Mouse (Mus musculus) limb, embryonic 10.5 days (tissue): ENCODE measurements around the gene Mrpl18. TPM values are rescaled to one million over a fixed set of nuclear protein-coding genes. Genes with fewer than 3 reads are reported as not detected.
"Not testable (repeated sequence)": the region's sequence is repeated elsewhere in the genome, so short reads cannot be mapped to it uniquely, and the experiment has no call there.

ENCODE experiments used
- DNase-seq: peaks from one replicate; pipeline ENCODE4 v3.0.0-alpha.2; 2017; ENCODE audit warnings: low spot score
- H3K27ac ChIP-seq: fragments of 300-500 bp; sonication (generic); 2 replicates; pipeline ENCODE4 v1.5.1; 2016; ENCODE audit warnings: mild to moderate bottlenecking
- H3K27me3 ChIP-seq: fragments of 300-500 bp; sonication (generic); 2 replicates; pipeline ENCODE4 v1.6.1; 2016; ENCODE audit warnings: low read depth, mild to moderate bottlenecking; ENCODE audit not compliant: poor library complexity, severe bottlenecking
- H3K36me3 ChIP-seq: fragments of 300-500 bp; sonication (generic); 2 replicates; pipeline ENCODE4 v1.6.1; 2016; ENCODE audit warnings: mild to moderate bottlenecking, moderate library complexity
- H3K4me1 ChIP-seq: fragments of 300-500 bp; sonication (generic); 2 replicates; pipeline ENCODE4 v1.6.1; 2016
- H3K4me3 ChIP-seq: fragments of 300-500 bp; sonication (generic); 2 replicates; pipeline ENCODE4 v1.5.1; 2016; ENCODE audit warnings: mild to moderate bottlenecking, moderate library complexity
- H3K9me3 ChIP-seq: fragments of 300-500 bp; sonication (generic); replicated peaks from 2 replicates; pipeline ENCODE4 v1.6.1; 2016; ENCODE audit warnings: mild to moderate bottlenecking
- WGBS: fragments of 180-500 bp; shearing (Covaris S2); methylation state at CpG from one replicate; pipeline ENCODE4 v1.1.7; 2016; 5-methylcytosine and 5-hydroxymethylcytosine counted together
- polyA plus RNA-seq: library from polyadenylated mRNA; unstranded; fragments of >200 nt; fragmentation: Nextera tagmentation; extraction: Ambion mirVana; gene quantifications from 2 replicates; pipeline ENCODE4 v1.2.1, GENCODE M21; 2016

Gene Mrpl18
- polyA plus RNA-seq, 1 experiment from 2014 or later: 200 TPM

DNA sequence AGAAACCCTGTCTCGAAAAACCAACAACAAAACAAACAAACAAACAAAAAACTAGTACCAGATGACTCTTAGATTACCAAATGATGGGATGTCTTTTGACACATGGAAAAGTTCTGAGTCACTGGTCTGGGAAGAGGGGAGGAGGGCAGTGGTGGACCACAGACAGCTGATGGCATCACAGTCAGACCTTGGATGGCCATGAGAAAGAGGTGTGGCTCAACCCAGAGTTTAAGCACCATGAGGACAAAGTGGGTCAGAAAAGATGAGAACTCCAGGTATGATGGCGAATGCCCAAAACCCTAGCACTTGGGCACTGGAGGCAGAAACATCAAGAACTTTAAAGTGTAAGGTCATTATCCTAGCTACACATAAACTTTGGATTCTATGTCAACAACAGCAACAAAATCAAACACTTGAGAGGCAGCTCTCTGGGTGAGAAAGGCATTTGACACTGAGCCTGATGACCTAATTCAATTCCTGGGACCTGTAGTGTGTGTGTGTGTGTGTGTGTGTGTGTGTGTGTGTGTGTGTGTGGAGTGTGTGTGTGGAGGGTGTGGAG, 21.3 kb upstream of the Mrpl18 start:
- no peak for DNase-seq
- H3K27ac ChIP-seq: no peak overlapping the region
- WGBS: 90% methylated on average over 2 of the region's 2 CpGs

DNA sequence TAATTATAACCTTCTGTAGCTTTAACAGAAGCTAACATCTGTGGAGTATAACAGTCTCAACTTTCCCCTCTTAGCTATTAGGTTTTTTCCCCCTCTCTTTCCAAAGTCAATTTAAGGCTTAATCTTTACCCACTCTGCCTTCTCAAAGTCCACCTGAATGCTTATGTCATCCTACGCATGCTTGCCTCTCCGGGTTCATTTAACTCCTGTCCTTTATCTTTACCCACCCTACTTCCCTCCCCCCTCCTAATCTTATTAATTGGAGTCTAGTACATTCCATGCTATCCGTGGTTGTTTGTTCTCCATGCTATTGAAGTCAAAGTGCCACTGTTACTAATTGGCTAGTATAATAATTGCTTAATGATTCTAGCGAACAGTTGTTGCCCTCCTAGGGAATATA, 19.6 kb upstream of the Mrpl18 start:
- Histone ChIP-seq H3K27me3 (no peaks in the 10 kb centered on the region), H3K9me3 (no peaks in the 10 kb centered on the region), H3K36me3 (no peaks in the 10 kb centered on the region), H3K27ac (no peak overlapping the region), H3K4me1 (peaks cover 7% of the 10 kb centered on the region), H3K4me3 (no peak overlapping the region)
- DNase-seq: no peak
- 72% methylated on average over 4 of the region's 4 CpGs for WGBS

More for the DNA sequence above, 21.3 kb upstream of the Mrpl18 start:
- H3K9me3 ChIP-seq: no peaks in the 10 kb centered on the region
- no peak overlapping the region for H3K4me3 ChIP-seq
- H3K27me3 ChIP-seq: no peaks in the 10 kb centered on the region
- H3K36me3 ChIP-seq: peaks cover 5% of the 10 kb centered on the region
- H3K4me1 ChIP-seq: peaks cover 7% of the 10 kb centered on the region

DNA sequence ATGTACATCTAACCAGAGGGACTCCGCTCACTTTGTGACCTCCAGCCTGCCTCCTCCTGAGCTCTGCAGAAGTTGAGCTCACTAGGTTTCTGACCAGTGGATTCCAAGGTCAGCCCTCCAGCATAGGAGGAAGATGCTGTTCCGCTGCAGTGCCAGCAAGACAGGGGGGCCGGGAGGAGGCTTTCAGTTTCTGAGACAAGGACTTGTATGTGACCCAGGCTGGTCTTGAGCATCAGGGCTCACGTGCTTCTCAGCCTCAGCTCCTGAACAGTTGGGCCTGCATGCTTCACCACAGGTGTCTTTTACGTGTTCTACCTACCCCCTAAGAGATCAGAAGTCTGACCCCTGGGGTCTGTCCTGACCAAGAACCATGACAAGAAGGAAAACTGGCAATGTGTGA, 15.4 kb upstream of the Mrpl18 start:
- peaks cover 14% of the 10 kb centered on the region for H3K36me3 ChIP-seq
- H3K4me3 ChIP-seq, H3K4me1 ChIP-seq, H3K27ac ChIP-seq, DNase-seq, H3K27me3 ChIP-seq, H3K9me3 ChIP-seq: not testable (repeated sequence)
- 92% methylated on average over 5 of the region's 5 CpGs for WGBS

DNA sequence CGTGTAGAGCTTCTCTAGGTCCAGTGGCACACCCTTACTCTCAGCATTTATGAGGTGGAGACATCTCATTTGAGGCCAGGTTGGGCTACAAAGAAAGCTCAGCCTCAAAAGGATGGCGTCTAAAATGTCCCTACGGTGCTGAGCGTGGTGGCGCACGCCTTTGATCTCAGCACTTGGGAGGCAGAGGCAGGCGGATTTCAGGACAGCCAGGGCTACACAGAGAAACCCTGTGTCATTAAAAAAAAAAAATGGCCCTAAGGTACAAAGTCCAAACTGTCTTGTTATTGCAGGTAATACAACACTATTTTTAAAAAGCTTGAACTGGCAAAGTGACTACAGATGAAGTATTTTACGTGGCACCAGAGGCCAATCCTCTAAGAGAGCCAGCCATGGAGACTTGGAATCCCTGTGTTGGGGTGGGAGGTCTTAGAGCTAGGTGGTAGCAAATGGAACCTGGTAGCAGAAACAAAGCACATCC, 9.6 kb upstream of the Mrpl18 start:
- peaks cover 71% of the 10 kb centered on the region for H3K36me3 ChIP-seq
- H3K9me3 ChIP-seq: no peaks in the 10 kb centered on the region
- DNase-seq: no peak
- H3K27me3 ChIP-seq: no peaks in the 10 kb centered on the region
- no peaks in the 10 kb centered on the region for H3K4me1 ChIP-seq
- H3K27ac ChIP-seq: no peak overlapping the region
- no peak overlapping the region for H3K4me3 ChIP-seq
- 90% methylated on average over 8 of the region's 8 CpGs for WGBS

DNA sequence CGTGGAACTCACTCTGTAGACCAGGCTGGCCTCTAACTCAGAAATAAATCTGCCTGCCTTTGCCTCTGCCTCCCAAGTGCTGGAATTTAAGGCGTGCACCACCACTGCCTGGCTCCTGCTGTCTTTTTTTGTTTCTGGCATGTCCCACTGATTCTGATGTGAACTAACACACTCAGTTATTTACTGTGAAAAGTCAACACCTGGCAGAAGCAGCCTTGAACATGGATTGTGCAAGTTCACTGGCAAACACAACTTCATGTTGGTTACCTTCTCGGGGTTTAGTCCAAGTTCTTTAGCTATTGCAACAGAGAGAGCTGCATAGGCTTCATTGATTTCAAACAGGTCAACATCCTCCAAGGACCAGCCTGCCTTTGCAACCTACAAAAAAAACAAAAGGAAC, 8.9 kb upstream of the Mrpl18 start:
- Histone ChIP-seq H3K27ac (no peak overlapping the region), H3K9me3 (no peaks in the 10 kb centered on the region), H3K4me3 (no peak overlapping the region), H3K27me3 (no peaks in the 10 kb centered on the region), H3K36me3 (peaks cover 79% of the 10 kb centered on the region), H3K4me1 (no peaks in the 10 kb centered on the region)
- DNase-seq: no peak
- WGBS: 93% methylated on average over 3 of the region's 3 CpGs

DNA sequence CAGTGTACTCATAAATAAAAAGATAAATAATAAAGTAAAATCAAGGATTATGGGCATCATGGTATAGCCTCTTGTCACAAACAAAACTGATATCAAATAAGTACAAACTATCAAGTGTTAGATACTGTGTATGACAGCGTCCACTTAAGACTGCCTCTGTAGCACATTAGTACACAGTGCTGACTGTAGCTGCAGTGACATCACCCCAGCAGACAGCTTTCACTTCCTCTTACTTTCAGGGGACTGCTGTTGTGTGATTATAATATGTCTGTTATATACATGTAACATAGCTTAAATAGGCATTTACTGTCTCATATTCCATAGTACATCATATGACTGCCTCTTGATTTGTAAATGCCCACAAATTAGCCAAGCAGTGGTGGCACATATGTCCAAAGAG, 4.9 kb upstream of the Mrpl18 start:
- no peak for DNase-seq
- no peaks in the 10 kb centered on the region for H3K27me3 ChIP-seq
- H3K9me3 ChIP-seq: no peaks in the 10 kb centered on the region
- H3K36me3 ChIP-seq: peaks cover 85% of the 10 kb centered on the region
- H3K4me3 ChIP-seq: no peak overlapping the region
- peaks cover 2% of the 10 kb centered on the region; the same call in 1 of the 2 replicates for H3K4me1 ChIP-seq
- 86% methylated on average over 1 of the region's 1 CpGs for WGBS
- no peak overlapping the region for H3K27ac ChIP-seq

DNA sequence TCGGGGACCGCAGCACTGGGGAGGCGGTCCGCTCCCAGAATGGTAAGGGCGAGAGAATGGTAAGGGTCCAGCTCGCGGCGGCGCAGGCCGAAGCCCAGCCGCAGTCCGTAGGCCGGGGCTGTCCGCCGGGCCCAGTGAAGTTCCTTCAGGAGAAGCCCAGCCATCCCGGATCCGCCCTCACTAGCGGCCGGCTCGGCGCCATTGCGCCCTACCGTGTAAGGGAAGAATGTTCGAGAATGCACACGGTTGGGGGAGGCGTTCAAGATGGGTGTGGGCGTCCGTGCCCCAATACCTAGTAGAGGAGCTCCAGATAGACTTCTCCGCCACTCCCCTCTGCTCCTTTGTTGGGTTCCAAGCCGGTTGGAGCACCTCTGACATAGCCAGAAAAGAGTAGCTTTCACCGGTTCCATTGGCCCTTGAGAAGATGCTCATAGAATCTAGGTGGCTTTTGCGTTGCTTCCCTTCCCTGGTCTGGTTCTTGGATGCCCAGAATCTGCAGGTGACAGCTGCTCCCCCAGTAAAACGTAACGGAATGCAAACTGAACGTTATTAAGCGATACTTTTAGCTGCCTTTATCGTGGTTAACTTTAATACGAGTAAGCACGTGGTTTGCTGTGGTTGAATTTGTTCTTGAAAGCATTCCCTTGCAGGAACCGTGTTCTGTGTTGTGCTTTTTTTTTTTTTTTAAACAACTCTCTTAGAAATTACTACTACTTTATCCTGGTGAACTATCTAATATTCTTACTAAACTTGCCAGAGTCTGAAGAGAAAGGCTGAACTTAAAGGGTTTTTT, 639 bp upstream of the Mrpl18 start:
- peak overlapping the region; percentile 96 for H3K4me3 ChIP-seq
- peaks cover 2% of the 10 kb centered on the region; the same call in 1 of the 2 replicates for H3K4me1 ChIP-seq
- under 1% methylated on average over 40 of the region's 40 CpGs for WGBS
- H3K9me3 ChIP-seq: no peaks in the 10 kb centered on the region
- no peaks in the 10 kb centered on the region for H3K27me3 ChIP-seq
- peak overlapping the region; percentile 97 for H3K27ac ChIP-seq
- peaks cover 69% of the 10 kb centered on the region for H3K36me3 ChIP-seq
- no peak for DNase-seq

DNA sequence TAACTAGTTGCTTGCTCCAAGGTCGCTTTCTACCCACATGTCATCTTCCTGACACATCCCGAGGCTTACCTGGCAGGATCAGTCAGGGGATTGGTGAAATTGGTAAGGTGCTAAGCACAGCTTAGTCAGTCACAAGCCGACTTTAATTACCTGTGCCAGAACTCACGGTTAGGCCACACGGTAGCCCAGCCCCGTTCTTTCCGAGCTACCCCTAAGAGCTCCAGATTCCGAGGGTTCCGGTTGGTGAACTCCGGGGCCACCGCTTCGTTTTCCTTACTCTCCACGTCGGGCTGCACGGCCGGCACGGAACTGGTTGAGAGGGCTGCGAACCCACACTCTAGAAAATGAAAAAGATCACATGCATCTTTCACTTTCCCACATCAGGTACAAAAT, 661 bp downstream of the Mrpl18 start, which contains the start of gene Tcp1:
TSS of gene Tcp1 (plus strand) at position 214 of the 393 bp plus-strand sequence.
- H3K27ac ChIP-seq: peak within 1 kb of the TSS; percentile 97

DNA sequence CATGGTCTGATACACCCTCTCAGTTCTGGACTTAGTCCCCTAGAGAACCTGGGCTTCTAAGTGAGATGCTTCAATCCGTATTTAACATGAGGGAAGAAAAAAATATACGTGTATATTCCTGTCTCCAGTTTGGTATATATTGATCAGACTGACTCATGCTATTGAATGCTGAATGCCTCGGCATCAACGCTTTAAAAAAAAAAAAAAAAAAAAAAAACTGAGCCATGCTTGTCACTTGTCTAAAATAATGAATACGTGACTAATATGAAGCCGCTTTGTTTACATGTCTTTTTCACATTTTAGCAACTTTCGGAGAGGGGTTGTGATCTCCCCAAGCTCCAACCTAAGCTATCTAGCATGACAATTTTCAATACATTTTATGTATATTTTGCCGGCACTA, 5.8 kb downstream of the Mrpl18 start:
- H3K27ac ChIP-seq: no peak overlapping the region
- 92% methylated on average over 8 of the region's 8 CpGs for WGBS
- H3K27me3 ChIP-seq: no peaks in the 10 kb centered on the region
- peaks cover 62% of the 10 kb centered on the region for H3K36me3 ChIP-seq
- H3K4me1 ChIP-seq: no peaks in the 10 kb centered on the region
- H3K9me3 ChIP-seq: no peaks in the 10 kb centered on the region
- no peak for DNase-seq
- H3K4me3 ChIP-seq: no peak overlapping the region

More for the DNA sequence above, 661 bp downstream of the Mrpl18 start, which contains the start of gene Tcp1:
- peak within 1 kb of the TSS; percentile 96 for H3K4me3 ChIP-seq
- 1% methylated on average over 18 of the region's 18 CpGs for WGBS
- no peaks in the 10 kb centered on the region for H3K27me3 ChIP-seq
- no peaks in the 10 kb centered on the region for H3K9me3 ChIP-seq
- peaks cover 69% of the 10 kb centered on the region for H3K36me3 ChIP-seq
- no peak for DNase-seq
- peaks cover 2% of the 10 kb centered on the region; the same call in 1 of the 2 replicates for H3K4me1 ChIP-seq

DNA sequence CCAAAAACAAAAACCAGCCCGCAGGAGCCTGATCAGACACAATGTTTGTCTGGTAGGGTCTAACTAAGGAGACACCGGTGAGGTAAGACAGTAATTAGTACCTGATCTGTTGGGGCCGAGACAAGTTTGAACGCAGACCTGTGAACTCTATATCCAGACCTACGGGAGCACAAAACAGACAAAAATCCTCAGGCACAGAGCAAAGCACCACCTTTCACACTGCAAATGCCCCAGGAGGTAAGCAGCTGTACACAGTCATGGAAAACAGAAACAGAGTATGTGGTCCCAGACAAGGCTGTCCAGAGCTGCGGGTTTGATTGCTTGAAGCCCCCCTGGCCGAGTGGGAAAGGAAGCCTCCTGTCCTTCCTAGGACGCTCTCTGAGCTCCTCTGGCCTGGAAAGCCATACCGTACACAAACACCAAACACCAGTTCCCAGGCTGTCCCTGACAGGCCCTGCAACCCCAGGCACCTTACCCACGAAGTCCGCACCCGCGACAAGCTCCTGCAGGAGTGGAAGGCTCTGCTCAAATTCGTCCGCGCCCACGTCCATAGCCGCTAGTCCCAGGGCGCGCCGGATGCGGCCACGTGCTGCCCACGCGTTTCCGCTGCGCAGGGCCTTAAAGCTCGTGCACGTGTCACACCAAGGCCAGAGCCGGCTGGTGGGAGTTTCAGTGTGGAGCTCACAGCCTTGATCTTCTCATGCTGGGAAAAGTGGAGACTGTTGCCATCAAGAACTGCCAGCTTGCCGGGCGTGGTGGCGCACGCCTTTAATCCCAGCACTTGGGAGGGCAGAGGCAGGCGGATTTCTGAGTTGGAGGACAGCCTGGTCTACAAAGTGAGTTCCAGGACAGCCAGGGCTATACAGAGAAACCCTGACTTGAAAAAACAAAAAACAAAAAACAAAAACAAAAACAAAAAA, 6.5 kb downstream of the Mrpl18 start, which contains the start of gene Pnldc1:
TSS of gene Pnldc1 (minus strand) at position 870 of the 920 bp plus-strand sequence.
- peaks cover 69% of the 10 kb centered on the region for H3K36me3 ChIP-seq
- WGBS: 77% methylated on average over 35 of the region's 35 CpGs

DNA sequence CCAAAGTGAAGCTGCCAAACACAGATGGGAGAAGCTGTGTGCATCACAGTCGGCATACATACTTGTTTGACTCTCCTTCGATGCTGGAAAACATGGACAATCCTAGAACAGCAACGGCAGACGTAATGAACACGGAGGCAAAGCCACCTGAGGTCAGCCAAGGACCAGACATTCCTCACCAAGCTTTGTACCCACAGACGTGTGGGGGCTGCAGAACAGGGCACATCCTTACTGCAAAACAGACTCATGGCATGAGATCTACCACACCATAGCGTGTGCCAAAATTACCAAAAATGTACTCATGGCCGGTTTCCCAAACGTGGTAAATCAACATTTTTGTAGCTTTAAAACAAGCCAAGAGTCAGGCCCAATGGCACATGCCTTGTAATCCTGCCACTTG, 9.7 kb downstream of the Mrpl18 start:
- DNase-seq: no peak
- WGBS: 94% methylated on average over 9 of the region's 9 CpGs
- peaks cover 62% of the 10 kb centered on the region for H3K36me3 ChIP-seq

More for the DNA sequence above, 6.5 kb downstream of the Mrpl18 start, which contains the start of gene Pnldc1:
- Histone ChIP-seq H3K4me1 (no peaks in the 10 kb centered on the region), H3K9me3 (no peaks in the 10 kb centered on the region), H3K27ac (0 out of 2 replicates have a peak within 1 kb of the TSS, but pooled peaks have one; percentile 31), H3K4me3 (no peak within 1 kb of the TSS), H3K27me3 (no peaks in the 10 kb centered on the region)
- DNase-seq: no peak

DNA sequence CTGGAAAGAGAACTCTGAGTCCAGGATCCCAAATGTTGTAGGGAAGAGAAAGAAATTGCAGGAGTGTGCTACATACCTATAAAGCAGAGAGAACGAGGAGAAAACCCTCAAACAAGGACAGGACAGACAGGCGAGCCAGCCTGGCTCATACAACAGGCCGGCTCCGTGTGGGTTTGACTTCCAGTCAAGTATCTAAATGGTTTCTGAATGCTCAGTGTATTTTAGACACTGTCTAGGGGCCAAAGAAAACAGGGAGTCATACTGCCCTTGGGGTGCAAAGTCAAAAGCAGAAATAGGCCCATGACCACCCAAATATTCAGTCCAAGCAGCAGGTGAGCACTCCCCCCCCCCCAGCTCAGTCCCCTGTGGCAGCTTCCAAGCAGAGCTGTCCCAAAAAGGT, 10.3 kb downstream of the Mrpl18 start:
- H3K27ac ChIP-seq: no peak overlapping the region
- DNase-seq: no peak
- H3K4me1 ChIP-seq: peaks cover 5% of the 10 kb centered on the region; the same call in 1 of the 2 replicates
- no peak overlapping the region for H3K4me3 ChIP-seq
- H3K36me3 ChIP-seq: peaks cover 62% of the 10 kb centered on the region
- 87% methylated on average over 4 of the region's 4 CpGs for WGBS
- H3K9me3 ChIP-seq: no peaks in the 10 kb centered on the region
- no peaks in the 10 kb centered on the region for H3K27me3 ChIP-seq

More for the DNA sequence above, 9.7 kb downstream of the Mrpl18 start:
- no peak overlapping the region for H3K4me3 ChIP-seq
- no peaks in the 10 kb centered on the region for H3K9me3 ChIP-seq
- H3K27ac ChIP-seq: no peak overlapping the region
- no peaks in the 10 kb centered on the region for H3K27me3 ChIP-seq
- H3K4me1 ChIP-seq: peaks cover 5% of the 10 kb centered on the region; the same call in 1 of the 2 replicates
